Mouse (Mus musculus): ENCODE data around the gene Gpr183. TPM values are rescaled to one million over a fixed set of nuclear protein-coding genes. Genes with fewer than 3 reads are reported as not detected.

Gpr183 gene
- polyA plus RNA-seq, 1 experiment from 2014 or later: 1.5 TPM

- H3K27ac ChIP-seq (ENCODE audit: low read depth, low read length): no peak overlapping the region
- 91% methylated on average over 5 of the region's 5 CpGs for WGBS
Observed at GRCm38 (mm10) chr14:121934597-121934946, 30.4 kb downstream of the Gpr183 start.

GRCm38 (mm10) chr14:121933906-121934596, 30.9 kb downstream of the Gpr183 start:
- 92% methylated on average over 7 of the region's 7 CpGs for WGBS
- Histone ChIP-seq H3K36me3 (ENCODE audit: control insufficient read depth, insufficient read depth) (peaks cover 11% of the 10 kb centered on the region; the same call in 1 of the 2 replicates), H3K27me3 (replicated peaks; ENCODE audit: control insufficient read depth, insufficient read depth, low read length) (no peaks in the 10 kb centered on the region), H3K27ac (ENCODE audit: low read depth, low read length) (no peak overlapping the region), H3K4me2 (replicated peaks; ENCODE audit: low read depth) (no peak overlapping the region), H3K9ac (ENCODE audit: low read depth, low read length) (no peak overlapping the region), H3K4me1 (replicated peaks; ENCODE audit: control insufficient read depth, insufficient read depth, low read length) (no peaks in the 10 kb centered on the region), H3K9me3 (ENCODE audit: control insufficient read depth) (no peaks in the 10 kb centered on the region), H3K4me3 (ENCODE audit: low read depth, low read length) (no peak overlapping the region)
- TF ChIP-seq CTCF (IDR thresholded peaks at IDR 0.05; ENCODE audit: low read depth): no peak
- no peak for ATAC-seq

More at GRCm38 (mm10) chr14:121934597-121934946, 30.4 kb downstream of the Gpr183 start:
- no peak for ATAC-seq
- Histone ChIP-seq H3K36me3 (ENCODE audit: control insufficient read depth, insufficient read depth) (peaks cover 11% of the 10 kb centered on the region; the same call in 1 of the 2 replicates), H3K4me2 (replicated peaks; ENCODE audit: low read depth) (no peak overlapping the region), H3K9ac (ENCODE audit: low read depth, low read length) (no peak overlapping the region), H3K9me3 (ENCODE audit: control insufficient read depth) (no peaks in the 10 kb centered on the region), H3K27me3 (replicated peaks; ENCODE audit: control insufficient read depth, insufficient read depth, low read length) (no peaks in the 10 kb centered on the region), H3K4me1 (replicated peaks; ENCODE audit: control insufficient read depth, insufficient read depth, low read length) (no peaks in the 10 kb centered on the region), H3K4me3 (ENCODE audit: low read depth, low read length) (no peak overlapping the region)
- TF ChIP-seq CTCF (IDR thresholded peaks at IDR 0.05; ENCODE audit: low read depth): no peak

GRCm38 (mm10) chr14:121932180-121932579, 32.8 kb downstream of the Gpr183 start:
- H3K4me2 ChIP-seq (replicated peaks; ENCODE audit: low read depth): no peak overlapping the region
- 86% methylated on average over 4 of the region's 4 CpGs for WGBS

GRCm38 (mm10) chr14:121931594-121931993, 33.4 kb downstream of the Gpr183 start:
- Histone ChIP-seq H3K27me3 (replicated peaks; ENCODE audit: control insufficient read depth, insufficient read depth, low read length) (no peaks in the 10 kb centered on the region), H3K4me2 (replicated peaks; ENCODE audit: low read depth) (no peak overlapping the region), H3K36me3 (ENCODE audit: control insufficient read depth, insufficient read depth) (peaks cover 11% of the 10 kb centered on the region; the same call in 1 of the 2 replicates), H3K27ac (ENCODE audit: low read depth, low read length) (no peak overlapping the region), H3K9ac (ENCODE audit: low read depth, low read length) (no peak overlapping the region), H3K4me1 (replicated peaks; ENCODE audit: control insufficient read depth, insufficient read depth, low read length) (no peaks in the 10 kb centered on the region), H3K9me3 (ENCODE audit: control insufficient read depth) (no peaks in the 10 kb centered on the region), H3K4me3 (ENCODE audit: low read depth, low read length) (no peak overlapping the region)
- no peak for ATAC-seq
- WGBS: 92% methylated on average over 3 of the region's 3 CpGs
- no peak for TF ChIP-seq CTCF (IDR thresholded peaks at IDR 0.05; ENCODE audit: low read depth)

More at GRCm38 (mm10) chr14:121932180-121932579, 32.8 kb downstream of the Gpr183 start:
- no peak overlapping the region for H3K27ac ChIP-seq (ENCODE audit: low read depth, low read length)
- no peak overlapping the region for H3K9ac ChIP-seq (ENCODE audit: low read depth, low read length)
- peaks cover 11% of the 10 kb centered on the region; the same call in 1 of the 2 replicates for H3K36me3 ChIP-seq (ENCODE audit: control insufficient read depth, insufficient read depth)
- ATAC-seq: no peak
- H3K4me1 ChIP-seq (replicated peaks; ENCODE audit: control insufficient read depth, insufficient read depth, low read length): no peaks in the 10 kb centered on the region
- H3K9me3 ChIP-seq (ENCODE audit: control insufficient read depth): no peaks in the 10 kb centered on the region
- H3K4me3 ChIP-seq (ENCODE audit: low read depth, low read length): no peak overlapping the region
- TF ChIP-seq CTCF (IDR thresholded peaks at IDR 0.05; ENCODE audit: low read depth): no peak
- H3K27me3 ChIP-seq (replicated peaks; ENCODE audit: control insufficient read depth, insufficient read depth, low read length): no peaks in the 10 kb centered on the region

GRCm38 (mm10) chr14:121930731-121931383, 34.1 kb downstream of the Gpr183 start:
- no peaks in the 10 kb centered on the region for H3K9me3 ChIP-seq (ENCODE audit: control insufficient read depth)
- H3K4me2 ChIP-seq (replicated peaks; ENCODE audit: low read depth): no peak overlapping the region
- no peak for ATAC-seq
- no peak overlapping the region for H3K4me3 ChIP-seq (ENCODE audit: low read depth, low read length)
- WGBS: 57% methylated on average over 7 of the region's 7 CpGs
- H3K27ac ChIP-seq (ENCODE audit: low read depth, low read length): no peak overlapping the region
- no peak for TF ChIP-seq CTCF (IDR thresholded peaks at IDR 0.05; ENCODE audit: low read depth)
- H3K27me3 ChIP-seq (replicated peaks; ENCODE audit: control insufficient read depth, insufficient read depth, low read length): no peaks in the 10 kb centered on the region
- no peaks in the 10 kb centered on the region for H3K4me1 ChIP-seq (replicated peaks; ENCODE audit: control insufficient read depth, insufficient read depth, low read length)
- H3K9ac ChIP-seq (ENCODE audit: low read depth, low read length): no peak overlapping the region
- H3K36me3 ChIP-seq (ENCODE audit: control insufficient read depth, insufficient read depth): peaks cover 11% of the 10 kb centered on the region; the same call in 1 of the 2 replicates

GRCm38 (mm10) chr14:121929243-121929951, 35.6 kb downstream of the Gpr183 start:
- no peak overlapping the region for H3K4me2 ChIP-seq (replicated peaks; ENCODE audit: low read depth)
- H3K36me3 ChIP-seq (ENCODE audit: control insufficient read depth, insufficient read depth): peaks cover 6% of the 10 kb centered on the region; the same call in 1 of the 2 replicates
- no peaks in the 10 kb centered on the region for H3K4me1 ChIP-seq (replicated peaks; ENCODE audit: control insufficient read depth, insufficient read depth, low read length)
- no peaks in the 10 kb centered on the region for H3K27me3 ChIP-seq (replicated peaks; ENCODE audit: control insufficient read depth, insufficient read depth, low read length)
- TF ChIP-seq CTCF (IDR thresholded peaks at IDR 0.05; ENCODE audit: low read depth): 0 out of 2 replicates have a peak, but pooled peaks have one; percentile 3
- 74% methylated on average over 12 of the region's 12 CpGs for WGBS
- H3K9me3 ChIP-seq (ENCODE audit: control insufficient read depth): no peaks in the 10 kb centered on the region
- H3K4me3 ChIP-seq (ENCODE audit: low read depth, low read length): no peak overlapping the region
- no peak overlapping the region for H3K9ac ChIP-seq (ENCODE audit: low read depth, low read length)
- H3K27ac ChIP-seq (ENCODE audit: low read depth, low read length): no peak overlapping the region
- ATAC-seq: no peak

All from intestine, postnatal 0 days (tissue).